Mouse (Mus musculus): ENCODE data around the gene Gm44805.
A peak's percentile ranks its signal among the peaks of the same experiment; 100 is the strongest.

The Gm44805 gene

DNA sequence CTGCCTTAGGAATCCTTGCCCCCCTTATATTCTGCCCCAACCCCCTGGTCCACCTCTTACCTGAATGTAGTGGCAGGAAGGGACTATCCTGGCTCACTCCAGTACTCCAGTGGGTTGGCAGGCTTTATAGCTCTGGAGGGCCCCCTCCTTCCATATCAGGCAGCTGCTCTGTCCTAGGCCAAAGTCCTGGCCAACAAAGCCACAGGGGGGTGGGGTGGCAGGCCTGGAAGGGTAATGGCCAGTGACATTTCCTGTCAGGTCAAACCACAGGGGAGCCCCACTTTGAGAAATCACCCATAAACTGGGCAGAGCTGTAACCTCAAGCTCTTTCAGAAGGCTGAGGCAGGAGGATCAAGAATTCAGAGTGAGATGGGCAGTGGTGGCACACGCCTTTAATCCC lies 4.6 kb downstream of the Gm44805 start:
- DNase-seq: no peak

GRCm38 (mm10) chr7:19675824-19676223 lies 5.4 kb downstream of the Gm44805 start:
- no peak for DNase-seq

GRCm38 (mm10) chr7:19673083-19673699 lies 8.0 kb downstream of the Gm44805 start:
- no peak for DNase-seq

GRCm38 (mm10) chr7:19671511-19671910 lies 9.7 kb downstream of the Gm44805 start:
- no peak for DNase-seq

DNA sequence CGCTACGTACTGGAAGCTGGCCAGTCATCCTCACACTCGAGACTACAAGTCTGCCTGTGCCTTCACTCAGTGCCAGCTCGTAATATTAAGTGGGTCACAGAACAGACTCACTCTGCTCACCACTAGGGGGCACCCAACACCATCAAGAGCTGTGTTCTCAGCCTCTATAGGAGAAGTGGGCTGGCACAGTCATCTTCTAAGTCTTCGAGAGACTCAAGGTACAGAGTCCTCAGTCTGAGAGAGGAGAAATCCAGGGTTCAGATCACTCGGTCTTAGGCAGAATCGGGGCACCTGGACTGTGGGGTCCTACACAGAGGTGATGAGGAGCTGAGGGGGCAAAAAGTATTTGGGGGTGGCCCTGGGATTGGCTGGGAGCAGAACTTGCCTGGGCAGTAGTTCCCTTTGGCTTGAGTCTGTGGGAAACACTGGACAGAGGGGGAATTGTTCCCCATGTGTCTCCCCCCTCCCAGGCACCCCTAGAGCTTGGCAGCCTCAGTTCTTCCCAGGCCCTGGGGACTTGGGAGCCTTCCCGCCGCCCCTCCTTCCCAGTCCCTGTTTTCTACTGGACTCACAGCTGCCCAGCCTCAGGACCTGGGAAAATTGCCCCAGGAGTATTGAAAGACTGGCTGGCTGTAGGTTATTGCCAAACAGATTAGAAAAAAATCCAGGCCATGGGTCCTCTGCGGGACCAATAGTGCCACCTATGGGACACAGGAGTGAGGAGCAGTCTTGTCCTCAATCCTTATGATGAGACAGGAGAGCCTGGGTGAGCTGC lies 12.1 kb downstream of the Gm44805 start:
- peak; percentile 92 for DNase-seq

DNA sequence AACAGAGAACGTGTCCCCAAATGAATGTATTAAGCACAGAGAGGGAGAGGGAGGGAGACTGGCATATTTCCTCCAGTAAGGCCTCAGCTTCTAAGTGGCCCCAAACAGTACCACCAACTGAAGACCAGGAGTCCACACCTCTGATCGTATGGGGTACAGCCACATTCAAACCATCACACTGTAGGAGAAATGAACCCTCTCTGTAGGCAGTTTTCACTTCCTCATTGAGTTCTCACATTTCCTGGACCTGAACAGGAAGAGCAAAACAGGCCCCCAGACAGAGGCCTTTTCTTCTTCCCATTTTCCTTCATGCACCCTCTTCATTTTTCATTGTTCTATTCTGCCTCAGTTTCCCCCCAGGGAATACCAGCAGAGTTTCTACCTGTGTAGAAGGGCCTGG lies 13.8 kb downstream of the Gm44805 start:
- DNase-seq: no peak

- DNase-seq: no peak
Measured at GRCm38 (mm10) chr7:19666750-19667149, 14.5 kb downstream of the Gm44805 start.

DNA sequence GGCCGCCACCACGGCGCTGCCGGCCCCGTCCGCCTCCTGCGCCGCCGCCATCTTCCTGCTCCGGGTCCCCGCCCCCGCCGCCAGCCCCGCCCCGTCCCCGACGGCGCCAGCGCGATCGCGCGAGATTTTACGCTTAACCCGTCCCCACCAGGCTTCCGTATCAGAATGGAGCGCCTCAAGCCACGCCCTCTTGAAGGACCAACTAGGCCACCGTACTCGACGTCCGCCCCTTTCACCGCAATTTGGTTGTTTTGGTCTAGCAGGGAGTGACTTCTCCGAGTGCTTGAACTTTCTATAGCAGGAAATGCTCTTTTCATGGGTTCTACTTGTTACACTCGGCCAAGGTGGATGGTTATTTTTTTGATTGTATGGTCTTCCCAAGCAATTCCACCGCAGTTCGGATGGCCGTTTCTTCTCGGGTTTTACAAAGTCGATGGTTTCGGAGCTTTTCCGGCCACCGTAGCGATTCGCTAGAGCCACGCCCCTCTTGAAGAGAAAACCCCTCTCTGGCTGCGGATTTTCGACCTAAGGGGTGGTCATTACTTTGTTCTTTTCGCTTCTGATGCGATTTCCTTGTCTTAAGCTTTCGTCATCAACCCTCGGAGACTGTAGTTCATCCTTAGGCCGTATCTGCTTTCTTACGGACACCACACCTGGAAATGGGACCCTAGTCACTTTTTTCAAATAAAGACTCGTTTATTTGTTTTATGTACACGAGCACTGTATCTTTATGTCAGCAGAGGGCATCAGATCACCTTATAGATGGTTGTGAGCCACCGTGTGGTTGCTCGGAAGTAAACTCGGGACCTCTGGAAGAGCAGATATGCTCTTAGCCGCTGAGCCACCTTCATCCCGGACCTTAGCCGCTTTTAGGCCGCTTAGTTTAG lies 16.0 kb downstream of the Gm44805 start, which contains the start of gene Clptm1:
TSS of gene Clptm1 (minus strand) at position 79 of the 887 bp plus-strand sequence.
- peak; percentile 98 for DNase-seq

DNA sequence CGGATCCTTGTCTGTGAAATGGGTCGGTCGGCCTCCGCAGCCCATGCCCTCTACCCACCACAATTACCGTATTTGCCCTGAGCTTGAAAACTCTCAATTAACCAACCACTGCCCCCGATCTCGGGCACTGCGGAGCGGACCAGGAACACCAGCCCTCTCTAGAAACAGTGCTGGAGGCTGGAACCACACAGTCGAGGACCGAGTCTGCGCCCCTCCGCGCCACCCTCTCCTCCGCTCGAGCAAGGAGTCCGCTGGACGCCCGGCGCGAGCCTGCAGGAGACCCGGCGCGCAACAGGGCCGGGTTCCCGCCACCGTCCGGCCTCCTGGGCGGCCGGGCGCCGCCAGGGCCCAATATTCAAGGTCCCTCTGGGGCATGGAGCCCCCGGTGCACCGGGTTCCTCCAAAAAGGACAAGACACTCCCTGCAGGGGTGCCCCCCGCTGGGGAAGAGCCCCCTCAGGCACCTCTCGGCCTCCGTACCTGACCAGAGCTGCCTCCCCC lies 16.7 kb downstream of the Gm44805 start:
- DNase-seq: no peak

DNA sequence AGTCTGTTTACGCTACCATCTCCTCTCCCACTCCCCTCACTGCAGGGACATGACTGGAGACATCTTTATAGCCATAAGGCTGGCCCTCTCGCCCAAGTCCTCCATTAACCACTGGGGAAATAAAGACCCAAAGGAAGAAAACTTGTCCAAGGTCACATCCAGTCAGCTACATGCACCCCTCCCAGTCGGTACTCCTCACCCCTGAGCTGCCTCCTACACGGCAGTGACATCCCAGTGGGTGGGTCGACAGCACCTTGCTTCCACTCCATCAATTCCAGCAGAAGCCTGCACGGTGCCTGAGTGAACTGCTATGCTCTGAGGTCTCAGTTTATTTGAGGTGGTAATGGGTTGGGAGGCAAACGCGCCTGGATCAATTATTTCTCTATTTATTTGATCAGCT lies 17.3 kb downstream of the Gm44805 start:
- no peak for DNase-seq

DNA sequence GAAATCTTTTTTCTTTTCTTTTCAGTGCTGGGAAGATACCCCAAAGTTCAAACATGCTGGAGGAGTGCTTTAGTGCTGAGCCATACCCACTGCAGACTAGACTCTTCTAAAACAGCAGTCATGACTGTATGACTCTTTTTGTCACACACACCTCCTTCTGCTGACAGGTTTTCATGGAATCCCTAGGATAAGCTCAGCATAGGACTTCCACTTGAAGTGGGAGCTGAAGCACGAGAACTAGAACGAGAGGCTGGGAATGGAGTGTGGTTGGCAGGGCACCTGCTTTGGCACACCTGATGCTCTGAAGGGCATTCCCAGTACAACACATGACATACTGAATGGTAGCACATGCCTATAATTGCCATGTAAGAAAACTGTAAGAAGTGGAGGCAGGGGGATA lies 28.6 kb downstream of the Gm44805 start:
- no peak for DNase-seq

GRCm38 (mm10) chr7:19651063-19651786 lies 30.0 kb downstream of the Gm44805 start:
- no peak for DNase-seq

DNA sequence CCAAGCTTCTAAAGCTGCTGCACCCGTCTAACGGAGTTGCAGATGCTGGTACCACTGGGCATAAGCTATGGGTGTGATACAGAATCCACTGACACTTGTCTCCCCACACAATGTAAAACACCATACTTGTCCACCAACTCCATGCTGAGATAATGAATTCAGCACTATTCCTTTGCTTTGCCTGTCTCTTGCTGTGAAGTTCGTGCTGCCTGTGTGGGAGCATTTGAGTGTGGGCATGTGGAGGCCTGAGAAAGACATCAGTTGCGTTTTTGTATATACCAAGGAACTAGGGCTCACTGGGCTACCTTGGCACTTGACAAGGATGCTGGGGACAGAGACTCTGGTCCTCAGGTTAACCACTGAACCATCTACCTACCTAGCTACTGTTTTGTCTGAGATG lies 40.0 kb downstream of the Gm44805 start:
- DNase-seq: no peak

- DNase-seq: no peak
Measured at GRCm38 (mm10) chr7:19635074-19635827, 46.0 kb downstream of the Gm44805 start.

GRCm38 (mm10) chr7:19634591-19634990 lies 46.6 kb downstream of the Gm44805 start:
- DNase-seq: no peak

DNA sequence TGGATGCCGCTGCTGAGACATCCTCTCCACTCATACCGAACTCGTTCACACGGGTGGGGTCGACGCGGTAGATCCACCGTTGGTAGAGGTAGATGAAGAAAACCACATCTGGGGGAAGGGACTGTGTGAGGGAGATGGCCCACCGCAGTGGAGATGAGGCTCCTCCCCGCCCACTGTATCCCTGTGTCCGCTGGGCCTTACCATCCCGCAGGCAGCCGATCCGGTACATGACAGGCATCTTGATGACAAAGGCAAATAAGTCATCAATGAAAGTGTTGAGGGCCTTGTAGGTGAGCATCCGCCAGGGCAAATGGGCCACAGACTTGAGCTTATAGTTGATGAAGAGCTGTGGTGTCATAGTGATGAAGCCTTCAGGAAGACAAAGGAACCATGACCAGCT lies 47.4 kb downstream of the Gm44805 start:
- no peak for DNase-seq

DNA sequence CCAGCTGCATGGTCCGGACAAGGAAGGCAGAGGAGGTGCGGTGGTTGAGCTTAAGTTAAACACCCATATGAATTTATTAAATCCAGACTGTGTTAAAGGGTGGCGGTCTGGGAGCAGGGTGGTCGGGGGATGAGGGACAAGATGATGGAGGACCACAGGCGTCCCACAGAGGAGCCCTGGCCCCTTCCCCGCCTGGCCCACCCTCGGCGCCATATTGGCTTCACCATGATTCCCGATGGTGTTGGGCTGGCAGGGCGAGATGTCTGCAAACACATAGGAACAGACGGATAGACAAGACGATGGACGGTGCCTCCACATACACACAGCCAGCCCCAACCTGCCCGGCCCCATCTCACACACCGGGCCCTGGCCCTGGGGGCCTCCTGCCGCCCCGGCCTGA lies 48.0 kb downstream of the Gm44805 start:
- DNase-seq: no peak

DNA sequence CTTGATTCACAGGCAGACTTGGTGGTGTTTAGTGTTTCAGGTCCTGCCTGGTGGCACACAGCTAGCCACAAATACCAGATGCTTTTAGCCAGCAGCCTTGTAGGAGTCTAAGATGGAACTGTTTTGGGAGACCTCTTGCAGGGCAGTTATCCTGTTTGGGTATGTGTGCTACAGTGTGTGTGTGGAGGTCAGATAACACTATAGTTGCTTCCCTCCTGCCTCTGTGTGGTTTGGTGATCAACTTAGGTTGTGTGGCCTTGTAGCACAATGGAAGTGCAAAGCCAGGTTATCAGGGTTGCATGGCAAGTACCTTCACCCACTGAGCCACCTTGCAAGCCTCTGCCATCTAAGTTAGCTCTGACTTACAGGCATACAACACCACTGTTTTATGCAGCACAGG lies 48.5 kb downstream of the Gm44805 start:
- DNase-seq: no peak

DNA sequence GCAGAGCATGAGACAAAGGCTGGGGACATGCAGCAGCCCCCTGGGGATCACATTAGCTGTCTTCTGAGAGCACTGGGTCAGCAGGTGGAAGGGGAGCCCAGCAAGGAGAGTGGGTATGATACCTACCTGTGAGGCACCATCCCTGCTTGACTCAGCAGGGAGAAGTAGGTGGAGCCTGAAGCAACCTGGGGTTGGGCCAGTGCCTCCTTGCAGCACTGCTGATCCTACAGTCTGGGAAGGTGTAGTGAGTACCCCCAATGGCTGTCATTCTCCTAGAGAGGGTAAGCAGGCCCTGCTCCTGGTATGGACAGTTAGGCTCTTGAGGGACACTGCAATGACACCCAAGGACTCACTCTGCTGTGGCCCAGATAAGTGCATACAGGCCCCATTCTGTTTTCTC lies 48.9 kb downstream of the Gm44805 start:
- DNase-seq: no peak

GRCm38 (mm10) chr7:19629361-19629734 lies 51.9 kb downstream of the Gm44805 start, which contains the start of gene Relb:
TSS of gene Relb (minus strand) at chr7:19629438.
- DNase-seq: peak; percentile 85

- peak; percentile 81 for DNase-seq
Measured at GRCm38 (mm10) chr7:19628536-19629360, 52.5 kb downstream of the Gm44805 start.
